ENCODE assay signal across 26 mouse cellular contexts in genomic region chr7:64515280-64515679, GRCm38 (mm10). TPM values are rescaled to one million over a fixed set of nuclear protein-coding genes. Genes with fewer than 3 reads are reported as not detected.
DNase-seq lines count a peak whose midpoint lies in the region; ATAC-seq and TF ChIP-seq lines count a peak whose summit lies in the region.
"Had no signal": no experiment of that assay in that cellular context is flagged by ENCODE, and none has a peak within 500 bp of the region (broad histone marks: within the 10 kb centered on the region; RNA-seq: fewer than 3 reads in every experiment).

No protein-coding gene starts in this region.

- TF ChIP-seq EP300 in lung, postnatal 0 days (IDR thresholded peaks at IDR 0.05), result no peak

- DNase-seq in cerebellum, adult 8-10 months, result peak; percentile 2
- DNase-seq in cerebellum, postnatal 25 days, result no peak
- DNase-seq in embryonic facial prominence, embryonic 11.5 days (ENCODE audit: low spot score), result no peak
- DNase-seq in embryonic facial prominence, embryonic 10.5 days (ENCODE audit: low spot score), result no peak
- DNase-seq in lung, embryonic 14.5 days, result peak; percentile 13
- DNase-seq in lung, postnatal 0 days (ENCODE audit: low spot score), result no peak
- DNase-seq in midbrain, embryonic 11.5 days (ENCODE audit: low spot score, missing footprints), result peak; percentile 37
- no peak for DNase-seq in midbrain, embryonic 14.5 days
- DNase-seq: adrenal gland, adult 8-10 months; adrenal gland, postnatal 25 days; embryo, embryonic 11 days; forebrain, postnatal 0 days; gastrocnemius, adult 2 months; gastrocnemius, postnatal 14 days; heart, adult 18-20 months; heart, postnatal 14 days; heart, postnatal 4 days had no signal

- no peak overlapping the region for H3K9ac ChIP-seq in embryonic facial prominence, embryonic 11.5 days (replicated peaks; ENCODE audit: low read length)
- no peak overlapping the region for H3K9ac ChIP-seq in lung, embryonic 14.5 days
- no peak overlapping the region for H3K9ac ChIP-seq in lung, postnatal 0 days (replicated peaks; ENCODE audit: low read depth)
- H3K9ac ChIP-seq in midbrain, embryonic 11.5 days (ENCODE audit: low read length), result no peak overlapping the region
- H3K9ac ChIP-seq in midbrain, embryonic 14.5 days (replicated peaks; ENCODE audit: low read length), result no peak overlapping the region
- H3K9ac ChIP-seq: embryonic facial prominence, embryonic 12.5 days; embryonic facial prominence, embryonic 15.5 days; forebrain, postnatal 0 days; heart, embryonic 13.5 days; hindbrain, embryonic 14.5 days had no signal

- no peaks in the 10 kb centered on the region for H3K9me3 ChIP-seq in embryonic facial prominence, embryonic 11.5 days (replicated peaks; ENCODE audit: control insufficient read depth, low read length)
- H3K9me3 ChIP-seq in embryonic facial prominence, embryonic 10.5 days, result no peaks in the 10 kb centered on the region
- H3K9me3 ChIP-seq in lung, embryonic 14.5 days (ENCODE audit: low read depth, low read length), result no peaks in the 10 kb centered on the region
- H3K9me3 ChIP-seq in lung, postnatal 0 days (ENCODE audit: low read length), result no peaks in the 10 kb centered on the region
- H3K9me3 ChIP-seq in midbrain, embryonic 11.5 days (ENCODE audit: control insufficient read depth, low read length), result no peaks in the 10 kb centered on the region
- no peaks in the 10 kb centered on the region for H3K9me3 ChIP-seq in midbrain, embryonic 14.5 days (ENCODE audit: control insufficient read depth, low read length)
- H3K9me3 ChIP-seq: embryonic facial prominence, embryonic 12.5 days; embryonic facial prominence, embryonic 15.5 days; heart, embryonic 10.5 days; heart, embryonic 13.5 days had no signal

- TF ChIP-seq CTCF in lung, embryonic 14.5 days (IDR thresholded peaks at IDR 0.05; ENCODE audit: low read depth), result no peak
- no peak for TF ChIP-seq CTCF in lung, postnatal 0 days (IDR thresholded peaks at IDR 0.05)

- H3K27ac ChIP-seq in embryonic facial prominence, embryonic 11.5 days (replicated peaks; ENCODE audit: low read depth, low read length), result no peak overlapping the region
- no peak overlapping the region for H3K27ac ChIP-seq in embryonic facial prominence, embryonic 10.5 days (replicated peaks)
- no peak overlapping the region for H3K27ac ChIP-seq in lung, embryonic 14.5 days (ENCODE audit: low read depth)
- no peak overlapping the region for H3K27ac ChIP-seq in lung, postnatal 0 days (ENCODE audit: low read length)
- H3K27ac ChIP-seq in midbrain, embryonic 11.5 days (ENCODE audit: low read depth, low read length), result no peak overlapping the region
- H3K27ac ChIP-seq in midbrain, embryonic 14.5 days (replicated peaks; ENCODE audit: low read depth, low read length), result no peak overlapping the region
- H3K27ac ChIP-seq: embryonic facial prominence, embryonic 12.5 days; embryonic facial prominence, embryonic 15.5 days; gastrocnemius, adult 2 months; heart, embryonic 10.5 days; heart, embryonic 13.5 days; hindbrain, embryonic 14.5 days; hindbrain, postnatal 0 days had no signal

- H3K36me3 ChIP-seq in embryonic facial prominence, embryonic 11.5 days (replicated peaks; ENCODE audit: control insufficient read depth, insufficient read depth, low read depth, low read length), result no peaks in the 10 kb centered on the region
- no peaks in the 10 kb centered on the region for H3K36me3 ChIP-seq in embryonic facial prominence, embryonic 10.5 days (replicated peaks)
- no peaks in the 10 kb centered on the region for H3K36me3 ChIP-seq in lung, embryonic 14.5 days (ENCODE audit: insufficient read depth)
- H3K36me3 ChIP-seq in lung, postnatal 0 days (ENCODE audit: insufficient read depth, low read length), result no peaks in the 10 kb centered on the region
- H3K36me3 ChIP-seq in midbrain, embryonic 11.5 days (ENCODE audit: control insufficient read depth, insufficient read depth, low read length), result no peaks in the 10 kb centered on the region
- H3K36me3 ChIP-seq in midbrain, embryonic 14.5 days (ENCODE audit: control insufficient read depth, insufficient read depth, low read length), result no peaks in the 10 kb centered on the region
- H3K36me3 ChIP-seq: embryonic facial prominence, embryonic 12.5 days; embryonic facial prominence, embryonic 15.5 days; heart, embryonic 10.5 days; heart, embryonic 13.5 days had no signal

- 87% methylated on average over 3 of the region's 3 CpGs for WGBS in embryonic facial prominence, embryonic 11.5 days
- WGBS in embryonic facial prominence, embryonic 10.5 days, result 86% methylated on average over 3 of the region's 3 CpGs
- 53% methylated on average over 3 of the region's 3 CpGs for WGBS in lung, embryonic 14.5 days
- WGBS in lung, postnatal 0 days, result 62% methylated on average over 3 of the region's 3 CpGs
- WGBS in midbrain, embryonic 11.5 days, result 93% methylated on average over 3 of the region's 3 CpGs
- 90% methylated on average over 3 of the region's 3 CpGs for WGBS in midbrain, embryonic 14.5 days

- H3K4me3 ChIP-seq in embryonic facial prominence, embryonic 11.5 days (ENCODE audit: low read depth, low read length), result no peak overlapping the region
- no peak overlapping the region for H3K4me3 ChIP-seq in embryonic facial prominence, embryonic 10.5 days
- no peak overlapping the region for H3K4me3 ChIP-seq in lung, embryonic 14.5 days (ENCODE audit: low read depth, low read length)
- no peak overlapping the region for H3K4me3 ChIP-seq in lung, postnatal 0 days (ENCODE audit: low read depth, low read length)
- no peak overlapping the region for H3K4me3 ChIP-seq in midbrain, embryonic 11.5 days (ENCODE audit: low read depth, low read length)
- H3K4me3 ChIP-seq in midbrain, embryonic 14.5 days (replicated peaks; ENCODE audit: low read depth, low read length), result no peak overlapping the region
- H3K4me3 ChIP-seq: embryonic facial prominence, embryonic 12.5 days; embryonic facial prominence, embryonic 15.5 days; gastrocnemius, adult 2 months; heart, embryonic 10.5 days; heart, embryonic 13.5 days had no signal

- H3K27me3 ChIP-seq in embryonic facial prominence, embryonic 11.5 days (ENCODE audit: control insufficient read depth, insufficient read depth, low read length), result no peaks in the 10 kb centered on the region
- no peaks in the 10 kb centered on the region for H3K27me3 ChIP-seq in embryonic facial prominence, embryonic 10.5 days (replicated peaks; ENCODE audit: low read depth, poor library complexity, severe bottlenecking)
- no peaks in the 10 kb centered on the region for H3K27me3 ChIP-seq in lung, embryonic 14.5 days (ENCODE audit: insufficient read depth, low read length)
- H3K27me3 ChIP-seq in lung, postnatal 0 days (replicated peaks; ENCODE audit: insufficient read depth, low read length), result no peaks in the 10 kb centered on the region
- no peaks in the 10 kb centered on the region for H3K27me3 ChIP-seq in midbrain, embryonic 11.5 days (ENCODE audit: control insufficient read depth, insufficient read depth, low read length)
- H3K27me3 ChIP-seq in midbrain, embryonic 14.5 days (ENCODE audit: control insufficient read depth, insufficient read depth, low read length), result no peaks in the 10 kb centered on the region
- H3K27me3 ChIP-seq: embryonic facial prominence, embryonic 12.5 days; embryonic facial prominence, embryonic 15.5 days; heart, embryonic 13.5 days had no signal

- no peak overlapping the region for H3K4me2 ChIP-seq in embryonic facial prominence, embryonic 11.5 days (ENCODE audit: low read depth, low read length)
- H3K4me2 ChIP-seq in lung, embryonic 14.5 days, result no peak overlapping the region
- H3K4me2 ChIP-seq in lung, postnatal 0 days (replicated peaks; ENCODE audit: low read depth, low read length), result no peak overlapping the region
- H3K4me2 ChIP-seq in midbrain, embryonic 11.5 days, result no peak overlapping the region
- no peak overlapping the region for H3K4me2 ChIP-seq in midbrain, embryonic 14.5 days (ENCODE audit: low read length)
- H3K4me2 ChIP-seq: embryonic facial prominence, embryonic 12.5 days; embryonic facial prominence, embryonic 15.5 days; heart, embryonic 13.5 days; hindbrain, embryonic 14.5 days had no signal

- 0 out of 2 replicates have a peak, but pooled peaks have one; percentile 16 for ATAC-seq in embryonic facial prominence, embryonic 11.5 days (replicated peaks; ENCODE audit: insufficient number of reproducible peaks, low FRiP score, low TSS enrichment, low read depth)
- peak; percentile 55; the same call in 1 of the 2 replicates for ATAC-seq in lung, embryonic 14.5 days (ENCODE audit: insufficient read depth)
- no peak for ATAC-seq in lung, postnatal 0 days
- ATAC-seq in midbrain, embryonic 11.5 days (ENCODE audit: low FRiP score), result no peak
- no peak for ATAC-seq in midbrain, embryonic 14.5 days (ENCODE audit: low FRiP score, low TSS enrichment)
- ATAC-seq: activated CD4-positive, CD25-positive, alpha-beta regulatory T cell, adult 4 months; forebrain, embryonic 14.5 days; forebrain, postnatal 0 days; hindbrain, postnatal 0 days; inflammation-experienced regulatory T-cells, adult 6 months had no signal

- no peaks in the 10 kb centered on the region for H3K4me1 ChIP-seq in embryonic facial prominence, embryonic 11.5 days (ENCODE audit: control insufficient read depth, insufficient read depth, low read length)
- no peaks in the 10 kb centered on the region for H3K4me1 ChIP-seq in embryonic facial prominence, embryonic 10.5 days
- no peaks in the 10 kb centered on the region for H3K4me1 ChIP-seq in lung, embryonic 14.5 days (ENCODE audit: insufficient read depth)
- no peaks in the 10 kb centered on the region for H3K4me1 ChIP-seq in lung, postnatal 0 days (ENCODE audit: insufficient read depth, low read depth, low read length)
- no peaks in the 10 kb centered on the region for H3K4me1 ChIP-seq in midbrain, embryonic 11.5 days (ENCODE audit: control insufficient read depth, insufficient read depth, low read length)
- 0 out of 2 replicates have a peak, but pooled peaks cover 3% of the 10 kb centered on the region for H3K4me1 ChIP-seq in midbrain, embryonic 14.5 days (ENCODE audit: control insufficient read depth, insufficient read depth, low read length)
- H3K4me1 ChIP-seq: embryonic facial prominence, embryonic 12.5 days; embryonic facial prominence, embryonic 15.5 days; heart, embryonic 10.5 days; heart, embryonic 13.5 days had no signal

RNA-seq across cellular contexts. Expression of gene Apba2, which starts 13.8 kb away (rescaled TPM):
- polyA plus RNA-seq in embryonic facial prominence, embryonic 11.5 days (2014; fragmentation: Nextera tagmentation; extraction: Ambion mirVana), result 18.3 and 20.7 TPM in 2 replicates
- 20.7 and 27.5 TPM in 2 replicates for polyA plus RNA-seq in embryonic facial prominence, embryonic 10.5 days (2016; fragmentation: Nextera tagmentation; extraction: Ambion mirVana)
- polyA plus RNA-seq in lung, embryonic 14.5 days (2014; fragmentation: Nextera tagmentation; extraction: Ambion mirVana), result 2.5 and 3.8 TPM in 2 replicates
- polyA plus RNA-seq in lung, postnatal 0 days (2015; fragmentation: Nextera tagmentation; extraction: Ambion mirVana), result 1.1 and 1.3 TPM in 2 replicates
- 68.3 and 82.4 TPM in 2 replicates for polyA plus RNA-seq in midbrain, embryonic 11.5 days (2014; fragmentation: Nextera tagmentation; extraction: Ambion mirVana)
- 181 and 184 TPM in 2 replicates for polyA plus RNA-seq in midbrain, embryonic 14.5 days (2014; fragmentation: Nextera tagmentation; extraction: Ambion mirVana)
- polyA plus RNA-seq: activated CD4-positive, CD25-positive, alpha-beta regulatory T cell, adult 4 months; inflammation-experienced regulatory T-cells, adult 6 months had no signal

Comparison
In these comparisons a context has a peak if more than half of its experiments do, and no peak if none do; other contexts are left out.
1. DNase-seq: peak in cerebellum, adult 8-10 months (single experiment), lung, embryonic 14.5 days (single experiment) and midbrain, embryonic 11.5 days (single experiment); none in cerebellum, postnatal 25 days (0 of 2), embryonic facial prominence, embryonic 11.5 days (single experiment), embryonic facial prominence, embryonic 10.5 days (single experiment), lung, postnatal 0 days (single experiment) and midbrain, embryonic 14.5 days (single experiment).
2. ATAC-seq: peak in embryonic facial prominence, embryonic 11.5 days (single experiment) and lung, embryonic 14.5 days (single experiment); none in lung, postnatal 0 days (single experiment), midbrain, embryonic 11.5 days (single experiment) and midbrain, embryonic 14.5 days (single experiment).